Mouse (Mus musculus) liver, embryonic 14.5 days (tissue): Measurements from ENCODE around the gene Erlin1. TPM values are rescaled to one million over a fixed set of nuclear protein-coding genes. Genes with fewer than 3 reads are reported as not detected.

Source experiments
- ATAC-seq: fragments of 200-750 bp; cut with Nextera tagmentation; 2 replicates; pipeline ENCODE4 v1.8.0; 2017; ENCODE audit warnings: moderate number of reproducible peaks, mild to moderate bottlenecking, moderate library complexity; ENCODE audit not compliant: insufficient read depth
- DNase-seq, 3 experiments: peaks; one replicate each; pipeline ENCODE4 v3.0.0-alpha.2; 2012 to 2013; ENCODE audit warnings: low read depth in 3 of 3, low spot score in 3 of 3
- H3K27ac ChIP-seq: fragments of 300-500 bp; sonication (generic); 2 replicates; pipeline ENCODE4 v1.5.1; 2014; ENCODE audit warnings: moderate library complexity, mild to moderate bottlenecking, control low read depth, inconsistent platforms
- H3K27me3 ChIP-seq: fragments of 300-500 bp; sonication (generic); 2 replicates; pipeline ENCODE4 v1.6.1; 2014; ENCODE audit warnings: mild to moderate bottlenecking, low read length, moderate library complexity; ENCODE audit not compliant: control insufficient read depth, insufficient read depth
- H3K36me3 ChIP-seq: fragments of 300-500 bp; sonication (generic); replicated peaks from 2 replicates; pipeline ENCODE4 v1.6.1; 2014; ENCODE audit warnings: low read depth; ENCODE audit not compliant: control insufficient read depth, insufficient read depth
- H3K4me1 ChIP-seq, 2 experiments: fragments of 200-500 bp in 1 of 2; fragments of 300-500 bp in 1 of 2; sonication (generic) in 1 of 2; replicated peaks; 2 replicates each; pipeline ENCODE4 v1.6.1; 2012 to 2014; ENCODE audit warnings: antibody characterized with exemption in 1 of 2, inconsistent platforms in 1 of 2, low read length in 1 of 2; ENCODE audit not compliant: control insufficient read depth in 2 of 2, insufficient read depth in 2 of 2
- H3K4me2 ChIP-seq: fragments of 300-500 bp; sonication (generic); 2 replicates; pipeline ENCODE4 v1.6.1; 2014; ENCODE audit warnings: low read depth, mild to moderate bottlenecking, control low read depth, moderate library complexity
- H3K4me3 ChIP-seq, 2 experiments: fragments of 200-500 bp in 1 of 2; fragments of 300-500 bp in 1 of 2; sonication (generic) in 1 of 2; 2 replicates each; pipeline ENCODE4 v1.5.1; 2012 to 2014; ENCODE audit warnings: low read depth in 2 of 2, low read length in 2 of 2, mild to moderate bottlenecking in 2 of 2, control low read depth in 1 of 2, inconsistent platforms in 1 of 2, moderate library complexity in 1 of 2; ENCODE audit not compliant: insufficient read depth in 1 of 2
- H3K9ac ChIP-seq: fragments of 300-500 bp; sonication (generic); replicated peaks from 2 replicates; pipeline ENCODE4 v1.6.1; 2014; ENCODE audit warnings: mild to moderate bottlenecking, control low read depth, moderate library complexity
- H3K9me3 ChIP-seq: fragments of 300-500 bp; sonication (generic); 2 replicates; pipeline ENCODE4 v1.6.1; 2016; ENCODE audit warnings: low read length, mixed read lengths; ENCODE audit not compliant: control insufficient read depth
- CTCF ChIP-seq: IDR thresholded peaks from 2 replicates; pipeline ENCODE4 v1.5.1; 2016; ENCODE audit warnings: antibody characterized with exemption, low read depth, control low read depth
- EP300 ChIP-seq: IDR thresholded peaks from 2 replicates; pipeline ENCODE4 v1.6.1; 2016; ENCODE audit warnings: antibody characterized with exemption, low read depth
- WGBS: fragments of 180-500 bp; shearing (Covaris S2); extraction: QIAGEN DNeasy Blood & Tissue Kit; methylation state at CpG from one replicate; pipeline ENCODE4 v1.1.7; 2014; ENCODE audit not compliant: insufficient replicate concordance; 5-methylcytosine and 5-hydroxymethylcytosine counted together
- polyA plus RNA-seq, 2 experiments: library from polyadenylated mRNA; depleted of rRNA in 1 of 2; stranded (reverse) in 1 of 2; unstranded in 1 of 2; fragments of >200 nt; fragmentation: Nextera tagmentation in 1 of 2; extraction: Ambion mirVana in 1 of 2; gene quantifications; 2 replicates each; pipeline versions ENCODE4 v1.2.1 to v1.2.3; 2012 to 2014

The Erlin1 gene
- polyA plus RNA-seq, 2 experiments = 11.4 to 13.0 TPM

DNA sequence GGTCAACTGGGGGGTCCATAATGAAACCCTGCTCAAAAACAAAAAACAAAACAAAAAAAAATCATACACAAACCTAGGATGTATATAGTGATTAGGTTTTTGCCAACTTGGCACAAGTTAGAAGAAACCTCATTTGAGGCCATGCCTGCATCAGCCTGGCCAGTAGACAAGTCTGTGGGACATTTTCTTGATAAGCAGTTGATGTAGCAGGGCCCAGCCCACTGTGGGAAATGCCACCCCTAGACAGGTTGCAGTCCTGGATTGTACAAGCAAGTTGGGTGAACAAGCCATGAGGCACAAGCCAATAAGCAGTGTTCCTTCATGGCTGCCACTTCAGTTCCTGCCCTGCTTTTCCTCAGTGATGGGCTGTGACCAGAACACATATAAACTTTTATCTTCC, 31.3 kb upstream of the Erlin1 start:
- H3K27me3 ChIP-seq = no peaks in the 10 kb centered on the region
- H3K9me3 ChIP-seq = no peaks in the 10 kb centered on the region
- ATAC-seq (no peak), DNase-seq (no peak)
- H3K4me1 ChIP-seq = peaks cover 1 to 5% of the 10 kb centered on the region in 2 experiments; a peak in 3 of 4 replicates
- TF ChIP-seq EP300 = no peak
- TF ChIP-seq CTCF = no peak
- H3K4me2 ChIP-seq = no peak overlapping the region
- no peak overlapping the region for H3K4me3 ChIP-seq
- no peak overlapping the region for H3K27ac ChIP-seq
- H3K9ac ChIP-seq = no peak overlapping the region
- H3K36me3 ChIP-seq = peaks cover 25% of the 10 kb centered on the region

DNA sequence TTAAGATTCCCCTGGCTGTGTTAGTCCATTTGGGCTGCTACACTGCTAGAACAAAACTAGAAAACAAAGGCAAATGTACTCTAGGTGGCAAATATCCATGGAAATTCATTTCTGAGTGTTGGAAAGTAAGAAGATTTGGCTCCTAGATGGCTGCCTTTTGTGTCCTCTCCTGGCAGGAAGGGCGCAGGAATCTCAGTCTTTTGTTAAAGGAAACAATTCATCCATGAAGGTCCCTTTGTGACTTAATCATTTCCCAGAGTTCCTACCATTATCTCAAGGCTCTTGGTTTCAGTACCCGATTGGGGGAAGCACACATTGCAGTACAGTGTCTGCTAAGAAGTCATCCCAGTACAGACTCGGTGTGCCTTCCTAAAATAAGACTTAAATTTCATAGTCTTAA, 16.7 kb upstream of the Erlin1 start:
- ATAC-seq = no peak
- H3K4me1 ChIP-seq = no peaks in the 10 kb centered on the region
- no peak overlapping the region for H3K9ac ChIP-seq
- DNase-seq = no peak
- 75% methylated on average over 3 of the region's 3 CpGs for WGBS
- H3K27me3 ChIP-seq = no peaks in the 10 kb centered on the region
- H3K4me3 ChIP-seq = no peak overlapping the region
- no peak overlapping the region for H3K4me2 ChIP-seq
- H3K27ac ChIP-seq = no peak overlapping the region
- H3K9me3 ChIP-seq = no peaks in the 10 kb centered on the region
- H3K36me3 ChIP-seq = peaks cover 18% of the 10 kb centered on the region
- no peak for TF ChIP-seq EP300
- no peak for TF ChIP-seq CTCF

DNA sequence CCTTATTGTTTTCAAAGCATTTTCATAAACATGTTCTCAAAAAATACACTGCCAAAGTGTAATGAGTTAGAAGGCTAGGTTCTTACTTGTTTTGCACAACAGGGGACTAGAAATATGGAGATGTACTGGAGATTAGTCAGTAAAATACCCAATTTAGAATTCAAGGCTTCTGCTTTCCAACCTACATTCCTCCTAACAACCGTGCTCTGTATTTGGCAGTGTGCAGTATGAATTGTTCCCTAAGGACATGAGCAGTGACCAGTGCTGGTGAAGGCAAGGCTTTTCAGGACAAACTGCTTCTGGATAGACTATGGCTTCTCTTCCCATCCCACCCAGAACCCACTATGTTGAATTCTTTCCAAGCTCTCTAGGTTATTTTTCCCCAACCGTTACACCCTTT, 11.3 kb upstream of the Erlin1 start:
- Histone ChIP-seq H3K4me2 (no peak overlapping the region), H3K36me3 (peaks cover 13% of the 10 kb centered on the region), H3K4me3 (no peak overlapping the region), H3K27ac (no peak overlapping the region), H3K9ac (no peak overlapping the region), H3K27me3 (no peaks in the 10 kb centered on the region), H3K4me1 (no peaks in the 10 kb centered on the region), H3K9me3 (no peaks in the 10 kb centered on the region)
- 79% methylated on average over 2 of the region's 2 CpGs for WGBS
- TF ChIP-seq CTCF (no peak), EP300 (no peak)
- no peak for DNase-seq
- ATAC-seq = no peak

DNA sequence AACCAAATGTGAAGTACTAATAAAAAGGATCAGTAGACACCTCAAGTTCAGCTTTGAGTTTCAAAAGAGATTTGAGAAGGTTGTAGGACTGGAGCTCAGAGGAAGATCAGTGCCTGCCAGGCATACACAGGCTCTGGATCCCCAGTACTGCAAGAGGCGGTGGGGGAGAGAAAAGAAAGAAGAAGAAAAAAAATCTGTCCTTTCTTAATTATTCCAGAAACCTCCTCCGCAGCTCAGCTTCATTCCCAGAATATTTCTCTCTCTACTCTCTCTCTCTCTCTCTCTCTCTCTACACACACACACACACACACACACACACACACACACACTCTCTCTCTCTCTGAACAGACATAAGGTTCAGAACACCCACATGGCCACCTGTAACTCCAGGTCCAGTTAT, 10.4 kb upstream of the Erlin1 start:
- H3K4me3 ChIP-seq = no peak overlapping the region
- H3K36me3 ChIP-seq = peaks cover 11% of the 10 kb centered on the region
- no peak overlapping the region for H3K27ac ChIP-seq
- no peaks in the 10 kb centered on the region for H3K4me1 ChIP-seq
- 67% methylated on average over 2 of the region's 2 CpGs for WGBS
- no peak overlapping the region for H3K4me2 ChIP-seq
- no peak for ATAC-seq
- no peak for DNase-seq
- no peak overlapping the region for H3K9ac ChIP-seq
- H3K27me3 ChIP-seq = no peaks in the 10 kb centered on the region
- no peaks in the 10 kb centered on the region for H3K9me3 ChIP-seq
- TF ChIP-seq EP300 (no peak), CTCF (no peak)

DNA sequence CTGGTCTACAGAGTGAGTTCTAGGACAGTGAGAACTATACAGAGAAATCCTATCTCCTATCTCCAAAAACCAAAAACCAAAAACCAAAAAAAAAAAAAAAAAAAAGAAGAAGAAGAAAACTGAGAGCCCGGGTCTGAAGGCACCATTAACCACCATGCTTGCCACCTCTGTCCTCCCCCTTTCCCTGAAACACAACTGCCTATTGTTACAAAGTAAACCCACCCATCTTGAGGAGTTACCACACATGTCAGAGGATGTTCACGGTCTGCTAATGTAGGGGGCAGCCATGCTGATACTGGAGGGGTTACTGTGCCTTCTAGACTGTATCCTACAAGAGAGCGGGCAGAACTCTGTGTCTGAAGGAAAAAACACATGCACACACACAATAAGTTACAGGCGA, 7.4 kb upstream of the Erlin1 start:
- DNase-seq = no peak
- no peak overlapping the region for H3K9ac ChIP-seq
- H3K4me2 ChIP-seq = no peak overlapping the region
- no peak for ATAC-seq
- WGBS = 66% methylated on average over 4 of the region's 4 CpGs
- H3K36me3 ChIP-seq = peaks cover 6% of the 10 kb centered on the region
- H3K4me3 ChIP-seq = no peak overlapping the region
- H3K4me1 ChIP-seq = no peaks in the 10 kb centered on the region
- H3K9me3 ChIP-seq = no peaks in the 10 kb centered on the region
- no peak for TF ChIP-seq CTCF
- no peak for TF ChIP-seq EP300
- no peak overlapping the region for H3K27ac ChIP-seq
- no peaks in the 10 kb centered on the region for H3K27me3 ChIP-seq
